Mouse (Mus musculus) urinary bladder, adult 18-20 months (tissue): ENCODE results near the gene Tyk2.

ENCODE experiments used
- DNase-seq, 2 experiments: peaks; one replicate each; pipeline ENCODE4 v3.0.0; 2022; ENCODE audit warnings: low spot score in 2 of 2, mixed read lengths in 2 of 2

Gene Tyk2

GRCm38 (mm10) chr9:21067006-21067684 lies 63.9 kb downstream of the Tyk2 start, which contains the start of gene Zglp1:
Zglp1 (minus strand) TSS chr9:21067093.
- DNase-seq = no peak

DNA sequence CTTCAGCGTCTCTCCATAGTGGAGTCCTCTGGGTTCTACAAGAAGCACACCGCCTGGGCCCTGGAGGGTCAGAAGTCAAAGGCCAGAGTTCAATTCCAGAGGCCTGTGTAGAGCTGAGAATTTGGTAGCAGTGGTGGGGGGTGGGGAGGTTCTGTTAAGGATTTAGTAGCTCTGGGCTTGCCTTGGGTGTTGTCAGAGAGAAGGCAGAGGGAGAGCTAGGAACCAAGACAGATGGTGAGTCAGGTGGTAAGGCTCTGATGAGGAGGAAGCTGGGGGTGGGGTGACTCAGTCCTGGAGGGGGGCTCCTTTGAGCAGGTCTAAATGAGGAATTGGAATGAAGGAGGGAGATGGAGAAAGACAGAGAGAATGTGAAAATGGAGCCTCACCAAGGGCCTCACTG lies 68.1 kb downstream of the Tyk2 start:
- DNase-seq = no peak
